Mouse (Mus musculus) erythroblast, embryonic 14.5 days (primary cell): ENCODE measurements around the gene Sept14.

Source experiments
- GATA1 ChIP-seq: IDR thresholded peaks from 2 replicates; pipeline ENCODE4 v1.6.1; 2012; ENCODE audit warnings: low read length, inconsistent platforms, mixed read lengths
- TAL1 ChIP-seq: IDR thresholded peaks from 3 replicates; pipeline ENCODE4 v1.6.1; 2012; ENCODE audit warnings: low read length, inconsistent platforms, mixed read lengths

DNA sequence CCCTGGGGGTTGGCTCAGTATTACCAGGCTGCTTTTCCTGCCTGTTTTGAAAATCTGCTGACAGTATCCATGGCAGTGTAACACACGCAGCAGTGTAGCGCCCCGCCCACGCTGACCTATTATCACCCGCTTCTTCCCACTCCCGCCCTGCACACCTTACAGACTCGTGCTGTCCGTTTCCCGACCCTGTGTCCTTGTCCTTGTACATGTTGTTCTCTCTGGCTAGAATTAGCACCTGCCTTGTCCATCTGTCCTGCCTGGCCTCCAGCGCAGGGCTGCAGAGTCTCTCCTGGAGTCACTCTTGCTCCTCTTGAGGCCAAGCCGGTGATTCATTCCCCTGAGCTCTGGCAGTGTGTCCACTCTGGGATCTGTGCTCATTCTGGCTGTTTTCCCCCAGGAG lies 22.0 kb upstream of the Sept14 start:
- TF ChIP-seq GATA1 = no peak
- no peak for TF ChIP-seq TAL1
